Mouse (Mus musculus) lung, postnatal 0 days (tissue): Measurements from ENCODE around the gene Foxf1.

Source experiments
- CTCF ChIP-seq: IDR thresholded peaks from 2 replicates; pipeline ENCODE4 v1.5.1; 2016; ENCODE audit warnings: antibody characterized with exemption, mild to moderate bottlenecking
- EP300 ChIP-seq: IDR thresholded peaks from 2 replicates; pipeline ENCODE4 v1.6.1; 2016; ENCODE audit warnings: antibody characterized with exemption, mild to moderate bottlenecking, control low read depth

DNA sequence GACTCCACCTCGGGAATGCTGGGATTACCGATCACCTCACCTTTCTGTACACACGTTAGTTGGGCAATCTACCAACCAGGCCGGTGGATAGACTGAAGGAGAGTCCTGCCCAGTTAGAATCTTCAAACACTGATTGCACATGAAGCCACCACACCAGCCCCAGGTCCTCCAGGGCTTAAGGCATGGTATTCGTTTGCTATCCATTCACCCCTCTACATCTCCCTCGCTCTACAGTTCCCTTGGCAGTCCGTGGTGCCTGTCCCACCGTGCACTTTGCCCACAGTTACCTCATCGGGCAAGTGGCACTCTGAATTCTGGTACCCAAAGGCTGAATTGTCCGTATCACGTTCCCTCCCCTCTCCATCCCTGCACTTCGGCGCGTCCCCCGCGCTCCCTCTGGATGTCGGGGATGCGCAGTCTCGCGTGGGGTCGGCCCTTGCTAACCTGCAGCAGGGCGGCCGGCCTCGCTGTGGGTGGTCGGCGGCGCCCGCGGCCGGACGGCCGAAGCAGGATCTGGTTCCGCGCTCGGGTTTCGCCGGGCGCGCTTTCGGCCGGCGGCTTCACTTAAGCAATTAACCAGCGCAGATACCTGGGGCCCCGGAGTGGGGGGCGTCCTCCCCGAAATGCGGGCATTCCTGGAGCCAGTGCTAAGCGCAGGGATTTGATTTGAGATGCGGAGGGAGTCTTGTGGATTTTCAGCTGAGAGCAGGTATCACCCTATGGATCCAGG lies 3.7 kb upstream of the Foxf1 start:
- TF ChIP-seq CTCF: no peak
- TF ChIP-seq EP300: no peak
